Mouse (Mus musculus) liver, embryonic 11.5 days (tissue): Measurements from ENCODE around the gene P2ry13. TPM values are rescaled to one million over a fixed set of nuclear protein-coding genes. Genes with fewer than 3 reads are reported as not detected.
A peak's percentile ranks its signal among the peaks of the same experiment; 100 is the strongest.

Source experiments
- ATAC-seq: fragments of 200-750 bp; cut with Nextera tagmentation; replicated peaks from 2 replicates; pipeline ENCODE4 v1.8.0; 2017; ENCODE audit warnings: moderate number of reproducible peaks, mild to moderate bottlenecking, moderate TSS enrichment, moderate library complexity; ENCODE audit not compliant: low FRiP score
- DNase-seq: peaks from one replicate; pipeline ENCODE4 v3.0.0-alpha.2; 2017; ENCODE audit warnings: low spot score
- H3K27ac ChIP-seq: fragments of 300-500 bp; sonication (generic); 2 replicates; pipeline ENCODE4 v1.5.1; 2014; ENCODE audit warnings: mild to moderate bottlenecking, low read depth, low read length, control low read depth
- H3K27me3 ChIP-seq: fragments of 300-500 bp; sonication (generic); replicated peaks from 2 replicates; pipeline ENCODE4 v1.6.1; 2014; ENCODE audit warnings: low read length, mixed read lengths; ENCODE audit not compliant: control insufficient read depth, insufficient read depth
- H3K36me3 ChIP-seq: fragments of 300-500 bp; sonication (generic); 2 replicates; pipeline ENCODE4 v1.6.1; 2014; ENCODE audit warnings: mild to moderate bottlenecking, low read length, moderate library complexity, mixed read lengths; ENCODE audit not compliant: control insufficient read depth, insufficient read depth
- H3K4me1 ChIP-seq: fragments of 300-500 bp; sonication (generic); replicated peaks from 2 replicates; pipeline ENCODE4 v1.6.1; 2014; ENCODE audit warnings: low read length, mixed read lengths; ENCODE audit not compliant: control insufficient read depth, insufficient read depth
- H3K4me2 ChIP-seq: fragments of 300-500 bp; sonication (generic); 2 replicates; pipeline ENCODE4 v1.6.1; 2014; ENCODE audit warnings: mild to moderate bottlenecking, control low read depth, moderate library complexity
- H3K4me3 ChIP-seq: fragments of 300-500 bp; sonication (generic); 2 replicates; pipeline ENCODE4 v1.5.1; 2014; ENCODE audit warnings: low read depth, low read length, control low read depth
- H3K9ac ChIP-seq: fragments of 300-500 bp; sonication (generic); 2 replicates; pipeline ENCODE4 v1.6.1; 2014; ENCODE audit warnings: low read depth, low read length, control low read depth
- H3K9me3 ChIP-seq: fragments of 300-500 bp; sonication (generic); 2 replicates; pipeline ENCODE4 v1.6.1; 2016; ENCODE audit warnings: low read length, inconsistent platforms, mixed read lengths; ENCODE audit not compliant: control insufficient read depth
- WGBS: fragments of 180-500 bp; shearing (Covaris S2); extraction: QIAGEN DNeasy Blood & Tissue Kit; methylation state at CpG from one replicate; pipeline ENCODE4 v1.1.7; 2014; 5-methylcytosine and 5-hydroxymethylcytosine counted together
- polyA plus RNA-seq: library from polyadenylated mRNA; unstranded; fragments of >200 nt; fragmentation: Nextera tagmentation; extraction: Ambion mirVana; gene quantifications from 2 replicates; pipeline ENCODE4 v1.2.1, GENCODE M21; 2014

P2ry13 gene
- polyA plus RNA-seq, 1 experiment from 2014 or later: 2.0 TPM

- ATAC-seq: no peak
- no peaks in the 10 kb centered on the region for H3K27me3 ChIP-seq
- no peak overlapping the region for H3K9ac ChIP-seq
- 76% methylated on average over 9 of the region's 9 CpGs for WGBS
- H3K36me3 ChIP-seq: no peaks in the 10 kb centered on the region
- no peak for DNase-seq
- H3K4me2 ChIP-seq: no peak overlapping the region
- no peaks in the 10 kb centered on the region for H3K9me3 ChIP-seq
- H3K27ac ChIP-seq: no peak overlapping the region
- no peaks in the 10 kb centered on the region for H3K4me1 ChIP-seq
- H3K4me3 ChIP-seq: no peak overlapping the region
Measured at GRCm38 (mm10) chr3:59227696-59228095, 17.0 kb upstream of the P2ry13 start.

GRCm38 (mm10) chr3:59225411-59225810 is 14.7 kb upstream of the P2ry13 start:
- Histone ChIP-seq H3K9ac (no peak overlapping the region), H3K4me1 (no peaks in the 10 kb centered on the region), H3K4me3 (no peak overlapping the region), H3K27me3 (no peaks in the 10 kb centered on the region), H3K27ac (no peak overlapping the region), H3K9me3 (no peaks in the 10 kb centered on the region), H3K36me3 (no peaks in the 10 kb centered on the region), H3K4me2 (no peak overlapping the region)
- ATAC-seq (no peak), DNase-seq (no peak)

GRCm38 (mm10) chr3:59222303-59222702 is 11.6 kb upstream of the P2ry13 start:
- Histone ChIP-seq H3K4me2 (no peak overlapping the region), H3K9me3 (no peaks in the 10 kb centered on the region), H3K4me1 (no peaks in the 10 kb centered on the region), H3K9ac (no peak overlapping the region), H3K27me3 (no peaks in the 10 kb centered on the region), H3K27ac (no peak overlapping the region), H3K36me3 (no peaks in the 10 kb centered on the region), H3K4me3 (no peak overlapping the region)
- 67% methylated on average over 2 of the region's 2 CpGs for WGBS
- ATAC-seq: no peak
- no peak for DNase-seq

- Histone ChIP-seq H3K9me3 (no peaks in the 10 kb centered on the region), H3K4me3 (no peak overlapping the region), H3K27me3 (no peaks in the 10 kb centered on the region), H3K4me2 (no peak overlapping the region), H3K27ac (no peak overlapping the region), H3K36me3 (no peaks in the 10 kb centered on the region), H3K9ac (no peak overlapping the region), H3K4me1 (no peaks in the 10 kb centered on the region)
- WGBS: 85% methylated on average over 2 of the region's 2 CpGs
- ATAC-seq (no peak), DNase-seq (no peak)
Measured at GRCm38 (mm10) chr3:59219326-59219725, 8.6 kb upstream of the P2ry13 start.

- DNase-seq (no peak), ATAC-seq (no peak)
- Histone ChIP-seq H3K27me3 (no peaks in the 10 kb centered on the region), H3K9ac (no peak overlapping the region), H3K4me2 (no peak overlapping the region), H3K4me3 (no peak overlapping the region), H3K36me3 (no peaks in the 10 kb centered on the region), H3K9me3 (no peaks in the 10 kb centered on the region), H3K4me1 (no peaks in the 10 kb centered on the region), H3K27ac (no peak overlapping the region)
- 92% methylated on average over 10 of the region's 10 CpGs for WGBS
Measured at GRCm38 (mm10) chr3:59217211-59217610, 6.5 kb upstream of the P2ry13 start.

GRCm38 (mm10) chr3:59212404-59212803 is 1.7 kb upstream of the P2ry13 start:
- ATAC-seq (no peak), DNase-seq (no peak)
- Histone ChIP-seq H3K4me2 (no peak overlapping the region), H3K9ac (no peak overlapping the region), H3K4me1 (no peaks in the 10 kb centered on the region), H3K9me3 (no peaks in the 10 kb centered on the region), H3K4me3 (no peak overlapping the region), H3K27ac (no peak overlapping the region), H3K36me3 (no peaks in the 10 kb centered on the region), H3K27me3 (no peaks in the 10 kb centered on the region)

GRCm38 (mm10) chr3:59211784-59212183 is 1.1 kb upstream of the P2ry13 start:
- Histone ChIP-seq H3K4me3 (no peak overlapping the region), H3K4me2 (no peak overlapping the region), H3K9me3 (no peaks in the 10 kb centered on the region), H3K4me1 (no peaks in the 10 kb centered on the region), H3K9ac (no peak overlapping the region), H3K27ac (no peak overlapping the region), H3K27me3 (no peaks in the 10 kb centered on the region), H3K36me3 (no peaks in the 10 kb centered on the region)
- WGBS: 64% methylated on average over 8 of the region's 8 CpGs
- DNase-seq (no peak), ATAC-seq (no peak)

GRCm38 (mm10) chr3:59210089-59210488 is 593 bp downstream of the P2ry13 start:
- no peaks in the 10 kb centered on the region for H3K4me1 ChIP-seq
- ATAC-seq (no peak), DNase-seq (no peak)
- no peak overlapping the region for H3K27ac ChIP-seq
- H3K4me3 ChIP-seq: no peak overlapping the region
- H3K36me3 ChIP-seq: no peaks in the 10 kb centered on the region
- H3K9ac ChIP-seq: no peak overlapping the region
- 79% methylated on average over 8 of the region's 8 CpGs for WGBS
- no peaks in the 10 kb centered on the region for H3K27me3 ChIP-seq
- no peaks in the 10 kb centered on the region for H3K9me3 ChIP-seq
- H3K4me2 ChIP-seq: no peak overlapping the region

- Histone ChIP-seq H3K4me3 (no peak overlapping the region), H3K36me3 (no peaks in the 10 kb centered on the region), H3K9me3 (no peaks in the 10 kb centered on the region), H3K4me2 (no peak overlapping the region), H3K27me3 (no peaks in the 10 kb centered on the region), H3K9ac (no peak overlapping the region), H3K4me1 (peaks cover 3% of the 10 kb centered on the region), H3K27ac (no peak overlapping the region)
- DNase-seq (no peak), ATAC-seq (0 out of 2 replicates have a peak, but pooled peaks have one; percentile 8)
- 71% methylated on average over 4 of the region's 4 CpGs for WGBS
Measured at GRCm38 (mm10) chr3:59208650-59209548, 1.8 kb downstream of the P2ry13 start.
